Mouse (Mus musculus): ENCODE measurements around the gene Ubqln4.

- no peak for TF ChIP-seq CTCF (IDR thresholded peaks at IDR 0.05; ENCODE audit: borderline replicate concordance, extremely low read depth, insufficient read depth, insufficient read length)
- TF ChIP-seq POLR2A (IDR thresholded peaks at IDR 0.05; ENCODE audit: borderline replicate concordance, extremely low read depth, insufficient read depth, insufficient read length, poor library complexity, severe bottlenecking): no peak
Observed at GRCm38 (mm10) chr3:88535005-88535404, 18.6 kb upstream of the Ubqln4 start.

Measured in brain, embryonic 14.5 days (tissue).